Mouse (Mus musculus) hindbrain, embryonic 13.5 days (tissue): ENCODE data around the gene Itga7. TPM values are rescaled to one million over a fixed set of nuclear protein-coding genes. Genes with fewer than 3 reads are reported as not detected.

Source experiments
- ATAC-seq: fragments of 200-750 bp; cut with Nextera tagmentation; 2 replicates; pipeline ENCODE4 v1.8.0; 2017; ENCODE audit warnings: moderate TSS enrichment; ENCODE audit not compliant: low FRiP score
- H3K27ac ChIP-seq: fragments of 300-500 bp; sonication (generic); 2 replicates; pipeline ENCODE4 v1.5.1; 2015; ENCODE audit warnings: inconsistent platforms, mild to moderate bottlenecking, moderate library complexity
- H3K27me3 ChIP-seq: fragments of 300-500 bp; sonication (generic); 2 replicates; pipeline ENCODE4 v1.6.1; 2015; ENCODE audit warnings: mild to moderate bottlenecking, inconsistent platforms
- H3K36me3 ChIP-seq: fragments of 300-500 bp; sonication (generic); 2 replicates; pipeline ENCODE4 v1.6.1; 2015; ENCODE audit warnings: mild to moderate bottlenecking, inconsistent platforms
- H3K4me1 ChIP-seq: fragments of 300-500 bp; sonication (generic); replicated peaks from 2 replicates; pipeline ENCODE4 v1.6.1; 2015; ENCODE audit warnings: inconsistent platforms
- H3K4me2 ChIP-seq: fragments of 300-500 bp; sonication (generic); 2 replicates; pipeline ENCODE4 v1.6.1; 2015; ENCODE audit warnings: inconsistent platforms, mild to moderate bottlenecking, moderate library complexity
- H3K4me3 ChIP-seq: fragments of 300-500 bp; sonication (generic); 2 replicates; pipeline ENCODE4 v1.5.1; 2015; ENCODE audit warnings: mild to moderate bottlenecking, inconsistent platforms
- H3K9ac ChIP-seq: fragments of 300-500 bp; sonication (generic); 2 replicates; pipeline ENCODE4 v1.6.1; 2015; ENCODE audit warnings: mild to moderate bottlenecking, inconsistent platforms
- H3K9me3 ChIP-seq: fragments of 300-500 bp; sonication (generic); 2 replicates; pipeline ENCODE4 v1.6.1; 2016; ENCODE audit warnings: inconsistent platforms
- WGBS: fragments of 180-500 bp; shearing (Covaris S2); methylation state at CpG from one replicate; pipeline ENCODE4 v1.1.7; 2015; 5-methylcytosine and 5-hydroxymethylcytosine counted together
- polyA plus RNA-seq: library from polyadenylated mRNA; unstranded; fragments of >200 nt; fragmentation: Nextera tagmentation; extraction: Ambion mirVana; gene quantifications from 2 replicates; pipeline ENCODE4 v1.2.1, GENCODE M21; 2015

The Itga7 gene
- polyA plus RNA-seq, 1 experiment from 2014 or later = 6.3 TPM

DNA sequence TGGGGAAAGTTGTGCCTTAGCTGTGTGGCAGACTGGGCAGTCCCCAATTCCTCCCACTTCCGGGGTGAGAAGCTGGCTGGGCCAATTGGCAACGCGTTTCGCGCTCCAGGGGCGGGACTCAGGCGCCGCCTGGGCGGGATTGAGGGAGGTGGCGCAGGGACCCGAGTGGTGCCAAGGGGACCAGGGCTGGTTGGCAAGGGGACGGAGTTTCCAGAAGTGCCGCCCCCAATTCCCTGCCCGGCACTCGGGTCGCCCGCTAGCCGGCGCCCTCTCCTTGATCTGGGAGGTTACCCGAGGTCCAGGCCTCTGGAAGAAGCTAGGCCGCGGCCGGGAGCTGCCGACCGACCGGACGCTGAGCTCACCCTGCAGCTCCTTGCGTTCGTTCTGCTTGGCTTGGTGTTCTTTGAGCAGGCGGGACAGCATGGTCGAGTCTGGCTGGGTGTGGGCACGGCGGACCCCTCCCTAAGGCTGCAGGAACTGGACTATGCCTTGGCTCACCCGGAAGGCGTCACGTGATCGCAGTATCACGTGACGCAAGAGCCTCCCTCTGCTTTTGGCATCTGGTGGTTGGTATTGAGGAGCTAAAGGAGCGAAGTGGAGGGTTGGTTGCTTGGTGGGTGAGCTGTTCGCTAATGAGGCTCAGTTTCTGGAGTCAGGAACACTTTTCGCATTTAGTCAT, 10.5 kb upstream of the Itga7 start:
- H3K4me3 ChIP-seq = peak overlapping the region; percentile 84
- peak overlapping the region; percentile 95 for H3K27ac ChIP-seq
- ATAC-seq = peak; percentile 96
- H3K9me3 ChIP-seq = no peaks in the 10 kb centered on the region
- H3K9ac ChIP-seq = peak overlapping the region; percentile 91
- peak overlapping the region; percentile 71 for H3K4me2 ChIP-seq
- under 1% methylated on average over 42 of the region's 42 CpGs for WGBS
- peaks cover 15% of the 10 kb centered on the region for H3K27me3 ChIP-seq
- H3K36me3 ChIP-seq = peaks cover 12% of the 10 kb centered on the region
- peaks cover 57% of the 10 kb centered on the region for H3K4me1 ChIP-seq

DNA sequence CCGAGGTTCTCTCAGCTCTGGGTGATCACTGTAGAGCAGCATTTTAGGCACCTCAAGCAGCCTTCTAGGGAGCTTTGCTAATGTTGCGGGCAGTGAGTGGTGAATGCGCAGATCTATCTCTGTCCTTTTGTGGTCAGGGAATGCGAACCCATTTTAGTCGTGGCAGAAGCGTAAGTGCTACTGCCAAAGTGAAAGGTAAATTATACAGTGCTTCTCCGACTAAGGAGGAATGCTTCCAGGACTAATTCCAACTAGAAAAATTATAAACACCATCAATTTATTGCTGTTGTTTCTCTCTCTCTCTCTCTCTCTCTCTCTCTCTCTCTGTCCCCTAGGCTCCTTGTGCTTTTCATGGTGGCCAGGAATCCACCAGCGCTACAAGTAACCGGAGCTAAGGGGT, 9.7 kb upstream of the Itga7 start, which contains the start of gene Bloc1s1:
Gene Bloc1s1, minus strand, starts transcription at position 101 of the 400 bp plus-strand sequence.
- 69% methylated on average over 9 of the region's 9 CpGs for WGBS
- H3K27ac ChIP-seq = peak within 1 kb of the TSS; percentile 95
- H3K36me3 ChIP-seq = peaks cover 5% of the 10 kb centered on the region
- no peaks in the 10 kb centered on the region for H3K9me3 ChIP-seq
- no peak for ATAC-seq
- peak within 1 kb of the TSS; percentile 71 for H3K4me2 ChIP-seq
- peaks cover 23% of the 10 kb centered on the region for H3K27me3 ChIP-seq
- peak within 1 kb of the TSS; percentile 84 for H3K4me3 ChIP-seq
- peak within 1 kb of the TSS; percentile 91 for H3K9ac ChIP-seq
- peaks cover 56% of the 10 kb centered on the region for H3K4me1 ChIP-seq

DNA sequence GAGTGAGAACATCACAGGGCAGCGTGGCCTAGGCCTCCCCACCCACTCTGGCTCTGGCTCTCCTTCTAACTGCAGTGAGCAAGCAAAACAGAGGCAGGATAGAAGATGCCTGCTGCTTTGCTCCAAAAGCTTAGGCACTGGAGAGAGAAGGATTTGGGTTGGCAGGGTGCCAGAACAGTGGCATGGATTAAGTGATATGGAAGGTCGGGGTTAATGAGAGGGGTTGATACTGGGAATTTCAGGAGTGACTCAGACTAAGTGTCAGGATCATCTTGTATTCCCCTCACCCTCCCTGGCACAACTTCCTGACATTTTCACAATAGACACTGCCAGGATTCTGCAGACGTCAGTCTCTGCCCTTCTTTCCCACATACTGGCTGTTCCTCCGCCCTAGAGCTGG, 5.3 kb upstream of the Itga7 start:
- Histone ChIP-seq H3K9ac (no peak overlapping the region), H3K36me3 (no peaks in the 10 kb centered on the region), H3K4me3 (no peak overlapping the region), H3K9me3 (no peaks in the 10 kb centered on the region), H3K4me1 (peaks cover 21% of the 10 kb centered on the region), H3K27ac (no peak overlapping the region), H3K27me3 (peaks cover 65% of the 10 kb centered on the region), H3K4me2 (no peak overlapping the region)
- WGBS = 27% methylated on average over 4 of the region's 4 CpGs
- peak; percentile 14; the same call in 1 of the 2 replicates for ATAC-seq

DNA sequence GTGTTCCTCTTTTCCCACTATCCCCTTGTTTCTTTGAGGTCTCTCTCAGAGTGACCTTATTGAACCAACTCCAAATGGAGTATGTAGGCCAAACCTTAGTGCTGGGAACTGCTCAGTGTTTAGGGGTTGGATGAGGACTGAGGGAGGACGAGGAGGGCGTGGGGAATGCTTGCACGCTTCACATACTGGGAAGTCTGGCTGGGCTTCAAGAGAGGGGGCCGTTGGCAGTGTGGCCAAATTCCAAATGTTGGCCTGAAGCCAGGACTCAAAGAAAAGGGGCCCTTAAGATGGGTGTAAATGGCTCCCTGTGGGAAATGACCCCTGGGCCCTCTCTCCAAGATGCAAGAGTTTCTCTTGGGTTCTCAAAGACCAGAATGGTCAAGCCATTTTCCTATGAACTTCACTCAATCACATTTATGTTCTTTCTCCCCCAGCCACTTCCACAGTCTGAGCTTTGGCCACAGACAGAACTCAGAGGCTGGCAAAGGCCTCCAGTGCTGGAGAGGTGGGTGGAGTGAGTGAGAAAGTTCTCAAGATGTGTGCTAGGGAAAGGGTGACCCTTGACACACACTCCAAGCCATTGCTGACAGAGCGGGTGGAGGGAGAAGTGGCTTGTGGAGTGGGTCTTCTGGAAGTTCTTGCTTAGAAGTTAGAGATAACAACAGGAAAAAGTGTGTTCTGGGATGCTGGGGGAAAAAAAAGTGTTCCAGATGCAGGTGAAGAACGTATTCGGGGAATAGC, 3.8 kb upstream of the Itga7 start:
- Histone ChIP-seq H3K4me1 (peaks cover 24% of the 10 kb centered on the region), H3K4me3 (no peak overlapping the region), H3K9me3 (no peaks in the 10 kb centered on the region), H3K27ac (no peak overlapping the region), H3K4me2 (no peak overlapping the region), H3K27me3 (peaks cover 79% of the 10 kb centered on the region), H3K36me3 (no peaks in the 10 kb centered on the region), H3K9ac (no peak overlapping the region)
- 61% methylated on average over 7 of the region's 7 CpGs for WGBS
- ATAC-seq = peak; percentile 46; the same call in 1 of the 2 replicates

DNA sequence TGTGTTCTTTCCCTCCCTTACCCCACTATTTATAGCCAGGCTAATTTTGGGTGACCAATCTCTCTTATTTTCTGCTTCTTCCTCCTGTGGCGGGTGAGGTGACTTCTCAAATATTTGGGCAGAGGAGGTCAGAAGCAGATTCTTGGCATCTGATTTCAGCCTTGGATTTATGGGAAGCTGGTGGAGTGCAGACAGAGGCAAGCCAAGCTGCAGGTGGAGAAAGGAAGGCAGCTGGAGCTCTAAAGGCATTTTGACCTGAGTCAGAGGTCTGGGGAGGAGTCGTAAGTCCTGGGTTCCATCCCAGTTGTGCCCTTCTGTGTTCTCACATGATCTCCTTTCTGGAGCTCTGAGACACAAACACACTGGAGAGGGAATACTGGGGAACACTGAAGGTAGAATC, 2.2 kb upstream of the Itga7 start:
- H3K4me2 ChIP-seq = no peak overlapping the region

DNA sequence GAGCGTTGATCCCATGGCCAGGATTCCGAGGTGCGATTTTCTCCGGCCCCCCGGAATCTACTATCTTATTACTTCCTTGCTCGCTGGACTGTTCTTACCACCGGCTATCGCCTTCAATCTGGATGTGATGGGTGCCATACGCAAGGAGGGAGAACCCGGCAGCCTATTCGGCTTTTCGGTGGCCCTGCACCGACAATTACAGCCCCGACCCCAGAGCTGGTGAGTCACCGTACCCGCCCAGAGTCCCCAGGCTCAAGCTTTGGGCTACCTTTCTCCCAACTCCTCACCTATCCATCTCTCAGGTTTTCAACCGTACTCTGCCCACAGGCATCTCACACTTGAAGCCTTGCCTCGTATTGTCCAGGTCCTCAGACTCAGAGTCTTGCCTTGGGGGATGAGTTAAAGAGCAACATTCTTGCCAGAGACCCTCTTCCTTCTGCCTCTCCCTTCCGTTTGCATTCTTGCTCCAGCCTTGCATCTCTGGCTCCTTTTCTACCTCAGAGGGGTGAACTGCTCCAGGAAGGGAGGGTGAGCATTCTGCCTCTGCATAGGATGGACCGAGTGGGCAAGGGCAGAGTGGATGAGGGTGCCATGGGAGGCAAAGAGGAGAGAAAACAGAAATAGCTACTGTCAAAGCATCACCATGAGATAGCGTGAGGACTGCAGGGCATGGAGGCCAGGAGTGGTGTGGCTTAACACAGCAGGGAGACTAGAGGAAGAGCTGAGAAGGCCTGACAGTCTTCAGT, 531 bp downstream of the Itga7 start:
- Histone ChIP-seq H3K4me1 (peaks cover 16% of the 10 kb centered on the region), H3K36me3 (no peaks in the 10 kb centered on the region), H3K27ac (peak overlapping the region; percentile 9; the same call in 1 of the 2 replicates), H3K9me3 (no peaks in the 10 kb centered on the region), H3K27me3 (peaks cover 74% of the 10 kb centered on the region), H3K4me2 (peak overlapping the region; percentile 78), H3K4me3 (peak overlapping the region; percentile 47), H3K9ac (peak overlapping the region; percentile 64)
- 0 out of 2 replicates have a peak, but pooled peaks have one; percentile 7 for ATAC-seq
- 3% methylated on average over 21 of the region's 21 CpGs for WGBS

More for the DNA sequence above, 2.2 kb upstream of the Itga7 start:
- no peak for ATAC-seq
- H3K27ac ChIP-seq = no peak overlapping the region
- H3K4me3 ChIP-seq = no peak overlapping the region
- peaks cover 24% of the 10 kb centered on the region for H3K4me1 ChIP-seq
- no peaks in the 10 kb centered on the region for H3K36me3 ChIP-seq
- no peak overlapping the region for H3K9ac ChIP-seq
- WGBS = 98% methylated on average over 2 of the region's 2 CpGs
- H3K9me3 ChIP-seq = no peaks in the 10 kb centered on the region
- peaks cover 94% of the 10 kb centered on the region for H3K27me3 ChIP-seq

DNA sequence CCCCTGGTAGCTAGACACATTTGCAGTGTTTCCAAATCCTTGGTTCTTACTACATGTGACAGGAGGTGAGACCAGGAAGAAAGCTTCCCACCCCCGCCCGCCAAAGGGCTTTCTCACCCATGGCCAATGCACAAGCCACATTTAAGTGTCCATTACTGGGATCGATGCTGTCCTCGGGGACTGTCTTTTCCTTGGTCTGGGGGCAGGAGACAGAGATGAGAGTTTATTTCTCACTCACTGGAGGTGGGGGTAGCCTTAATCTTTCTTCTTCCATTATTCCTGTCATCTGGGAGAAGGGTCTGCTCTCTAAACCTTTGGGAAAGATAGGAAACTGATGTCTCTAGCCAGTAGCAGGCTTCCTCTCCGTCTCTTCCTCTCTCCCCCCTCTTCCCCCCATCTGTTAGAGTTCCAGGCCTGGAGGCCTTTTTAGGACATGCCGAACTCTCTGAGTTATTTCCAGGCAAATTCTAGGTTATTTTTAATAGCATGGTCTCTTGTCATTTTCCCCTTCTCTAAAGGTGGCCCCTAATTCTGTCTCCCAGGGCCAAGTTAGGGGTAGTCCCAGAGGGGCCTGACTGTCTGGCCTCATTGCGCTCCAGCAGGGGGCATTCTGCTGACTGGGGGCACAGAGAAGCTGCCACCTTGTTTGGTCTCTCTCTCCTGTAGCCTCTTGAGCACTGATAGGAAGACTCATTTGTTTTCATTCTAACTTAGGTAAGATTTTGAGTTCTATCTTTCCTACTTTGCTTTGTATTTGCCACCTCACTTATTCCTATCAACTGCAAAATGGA, 1.6 kb downstream of the Itga7 start:
- H3K27ac ChIP-seq = no peak overlapping the region
- H3K27me3 ChIP-seq = peaks cover 66% of the 10 kb centered on the region
- no peaks in the 10 kb centered on the region for H3K9me3 ChIP-seq
- peak overlapping the region; percentile 47; the same call in 1 of the 2 replicates for H3K4me3 ChIP-seq
- H3K36me3 ChIP-seq = no peaks in the 10 kb centered on the region
- no peak for ATAC-seq
- H3K4me1 ChIP-seq = peaks cover 16% of the 10 kb centered on the region
- 66% methylated on average over 7 of the region's 7 CpGs for WGBS
- H3K4me2 ChIP-seq = peak overlapping the region; percentile 78; the same call in 1 of the 2 replicates
- no peak overlapping the region for H3K9ac ChIP-seq

DNA sequence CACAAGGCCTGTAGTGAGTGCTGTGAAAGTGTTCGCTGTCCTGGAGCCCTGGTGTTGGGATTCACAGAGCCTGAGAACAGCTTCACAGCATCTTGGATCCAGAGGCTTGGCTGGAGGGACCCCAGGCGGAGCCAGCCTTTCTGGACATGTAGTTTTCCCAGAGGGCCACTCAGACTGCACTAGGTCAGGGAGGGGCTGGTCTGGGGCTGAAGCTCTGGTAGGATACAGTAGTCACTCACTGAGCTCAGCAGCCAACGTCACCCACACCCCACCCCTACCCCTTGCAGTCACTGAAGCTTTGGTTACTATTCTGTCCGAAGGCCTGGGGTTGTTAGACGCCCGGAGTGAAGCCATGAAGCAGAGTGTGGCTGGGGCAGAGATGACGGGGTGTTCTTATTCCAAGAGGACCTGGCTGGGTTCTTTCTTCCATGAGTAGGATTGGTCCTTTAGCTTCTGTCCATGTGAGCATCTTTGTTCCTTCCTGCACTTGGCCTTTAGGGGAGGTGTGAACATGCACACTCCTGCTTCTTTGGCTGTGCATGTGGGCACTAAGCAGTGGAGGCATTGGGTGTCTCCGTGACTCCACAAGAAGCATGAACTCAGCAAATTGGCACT, 2.3 kb downstream of the Itga7 start:
- ATAC-seq = no peak
- Histone ChIP-seq H3K4me2 (peak overlapping the region; percentile 22), H3K27me3 (peaks cover 59% of the 10 kb centered on the region), H3K4me3 (no peak overlapping the region), H3K4me1 (peaks cover 16% of the 10 kb centered on the region), H3K27ac (no peak overlapping the region), H3K9ac (no peak overlapping the region), H3K9me3 (no peaks in the 10 kb centered on the region), H3K36me3 (no peaks in the 10 kb centered on the region)
- WGBS = 71% methylated on average over 8 of the region's 8 CpGs

DNA sequence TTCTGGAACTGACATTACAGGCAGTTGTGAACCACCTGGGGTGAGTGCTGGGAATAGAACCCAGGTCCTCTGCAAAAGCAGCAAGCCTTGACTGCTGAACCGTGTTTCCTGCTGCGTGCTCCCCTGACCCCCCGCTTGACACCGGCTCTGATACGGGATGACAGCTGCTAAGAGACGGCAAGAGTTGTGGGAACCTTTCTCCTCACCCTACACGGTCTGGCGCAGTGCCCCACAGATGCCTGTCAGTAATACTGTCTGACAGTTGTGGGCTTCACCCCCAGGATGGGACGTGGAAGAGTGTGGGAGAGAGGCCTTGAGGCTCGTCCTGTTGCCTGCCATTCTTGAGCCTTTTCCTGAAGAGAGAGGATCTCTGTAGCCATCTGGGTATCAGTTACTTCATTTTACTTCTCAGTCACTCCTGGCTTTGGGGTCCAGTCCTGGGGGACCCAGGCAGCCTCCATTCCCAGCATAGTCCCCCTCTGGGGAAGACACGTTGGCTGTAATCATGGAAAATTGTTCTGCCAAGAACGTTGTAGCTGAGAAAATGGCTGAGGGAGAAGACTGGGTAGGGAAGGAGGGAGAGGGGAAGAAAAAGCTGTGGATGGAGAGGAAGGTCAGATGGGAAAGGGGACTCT, 4.3 kb downstream of the Itga7 start:
- WGBS = 79% methylated on average over 12 of the region's 12 CpGs
- Histone ChIP-seq H3K9me3 (no peaks in the 10 kb centered on the region), H3K9ac (no peak overlapping the region), H3K36me3 (no peaks in the 10 kb centered on the region), H3K27me3 (peaks cover 40% of the 10 kb centered on the region), H3K4me1 (peaks cover 16% of the 10 kb centered on the region), H3K27ac (no peak overlapping the region), H3K4me3 (no peak overlapping the region), H3K4me2 (no peak overlapping the region)
- no peak for ATAC-seq

DNA sequence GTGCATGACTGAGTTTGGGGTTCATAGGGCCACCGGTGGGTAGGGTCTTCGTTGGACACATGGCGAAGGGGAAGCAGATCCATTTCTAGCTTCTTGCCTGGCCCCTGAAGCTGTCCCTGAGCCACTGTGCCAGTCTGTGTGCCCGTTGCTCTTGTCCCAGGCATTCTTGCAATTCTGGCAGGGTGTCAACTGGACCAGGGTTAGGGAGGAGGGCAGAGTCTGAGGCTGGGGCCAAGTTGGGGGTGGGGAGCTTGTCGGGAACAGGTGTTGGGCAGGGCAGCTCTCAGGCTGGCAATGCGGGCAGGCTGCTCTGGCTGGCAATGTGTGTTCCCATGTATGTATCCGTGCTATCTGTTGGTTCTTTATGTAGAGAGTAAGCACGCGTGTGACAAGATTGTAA, 4.8 kb downstream of the Itga7 start:
- no peak for ATAC-seq

DNA sequence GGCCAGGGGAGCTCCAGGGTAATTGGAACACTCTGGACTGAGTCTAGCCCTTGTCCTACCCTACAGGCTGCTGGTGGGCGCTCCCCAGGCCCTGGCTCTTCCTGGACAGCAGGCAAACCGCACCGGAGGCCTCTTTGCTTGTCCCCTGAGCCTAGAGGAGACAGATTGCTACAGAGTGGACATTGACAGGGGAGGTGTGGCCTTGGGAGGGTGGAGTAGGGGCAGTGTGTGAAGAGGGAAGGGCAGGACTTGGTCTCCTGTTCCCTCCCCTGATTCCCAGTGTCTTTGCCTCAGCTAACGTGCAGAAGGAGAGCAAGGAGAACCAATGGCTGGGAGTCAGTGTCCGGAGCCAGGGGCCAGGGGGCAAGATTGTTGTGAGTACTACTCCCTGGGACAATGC, 5.4 kb downstream of the Itga7 start:
- no peak for ATAC-seq
- Histone ChIP-seq H3K9me3 (no peaks in the 10 kb centered on the region), H3K36me3 (no peaks in the 10 kb centered on the region), H3K4me2 (no peak overlapping the region), H3K27ac (no peak overlapping the region), H3K4me1 (peaks cover 7% of the 10 kb centered on the region), H3K9ac (no peak overlapping the region), H3K27me3 (peaks cover 30% of the 10 kb centered on the region), H3K4me3 (no peak overlapping the region)
- WGBS = 62% methylated on average over 5 of the region's 5 CpGs

More for the DNA sequence above, 4.8 kb downstream of the Itga7 start:
- Histone ChIP-seq H3K9me3 (no peaks in the 10 kb centered on the region), H3K4me2 (no peak overlapping the region), H3K4me3 (no peak overlapping the region), H3K27ac (no peak overlapping the region), H3K4me1 (peaks cover 12% of the 10 kb centered on the region), H3K36me3 (no peaks in the 10 kb centered on the region), H3K27me3 (peaks cover 34% of the 10 kb centered on the region), H3K9ac (no peak overlapping the region)
- WGBS = 87% methylated on average over 9 of the region's 9 CpGs
